Mouse (Mus musculus) mouse embryonic stem cell (cell line): ENCODE data around the gene Magi3.

Experiments used
- in situ Hi-C, 2 experiments: fragments of 300-500 bp; cut with MboI; formaldehyde crosslinking; loops; 1 replicate in 1 of 2; 3 replicates in 1 of 2; pipeline ENCODE4 v1.14.3; 2019 to 2020; ENCODE audit warnings: low sequenced_read_pairs in 2 of 2, low pct_unique_long_range_greater_than_20kb in 1 of 2, mixed read lengths in 1 of 2; ENCODE audit not compliant: unreplicated experiment in 1 of 2

The Magi3 gene

DNA sequence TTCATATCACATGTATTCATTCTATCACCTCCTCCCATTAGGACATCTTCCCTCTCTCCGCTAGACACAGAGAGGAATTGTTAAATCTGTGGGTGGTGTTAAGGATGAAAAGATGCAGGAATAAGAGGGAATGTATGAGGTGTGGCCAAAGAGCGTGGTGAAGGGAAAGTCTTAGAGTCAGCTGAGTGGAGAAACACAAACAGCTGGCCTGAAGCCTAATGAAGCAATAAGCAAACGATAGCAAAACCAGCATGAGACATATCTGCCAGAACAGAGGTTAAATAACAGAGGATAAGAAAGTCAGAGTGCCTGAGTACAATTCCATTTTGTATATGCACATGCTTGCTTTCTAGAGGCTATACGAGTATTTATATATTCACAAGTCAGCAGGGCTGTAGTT, 235.6 kb downstream of the Magi3 start:
- in situ Hi-C loops = no loop called here

DNA sequence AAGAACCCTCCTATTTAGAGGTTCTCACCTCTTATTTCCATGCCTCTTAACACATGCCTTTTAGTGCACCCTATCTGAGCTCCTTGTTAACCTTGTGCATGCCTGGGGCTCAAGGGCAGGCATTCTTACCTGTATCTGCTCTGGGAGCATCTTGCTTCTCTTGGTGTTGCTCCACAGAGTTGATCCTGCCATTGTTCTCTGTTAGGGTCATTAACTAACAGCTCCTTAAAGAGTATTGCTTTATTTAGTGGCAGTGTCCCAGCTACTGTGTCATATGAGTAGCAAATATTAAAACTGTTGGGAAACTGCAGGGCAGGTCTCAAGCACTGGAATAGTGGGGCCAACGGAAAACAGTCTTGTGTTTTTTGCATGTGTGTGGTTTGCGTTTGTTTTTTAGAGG, 249.0 kb downstream of the Magi3 start:
- in situ Hi-C loops = no loop called here

DNA sequence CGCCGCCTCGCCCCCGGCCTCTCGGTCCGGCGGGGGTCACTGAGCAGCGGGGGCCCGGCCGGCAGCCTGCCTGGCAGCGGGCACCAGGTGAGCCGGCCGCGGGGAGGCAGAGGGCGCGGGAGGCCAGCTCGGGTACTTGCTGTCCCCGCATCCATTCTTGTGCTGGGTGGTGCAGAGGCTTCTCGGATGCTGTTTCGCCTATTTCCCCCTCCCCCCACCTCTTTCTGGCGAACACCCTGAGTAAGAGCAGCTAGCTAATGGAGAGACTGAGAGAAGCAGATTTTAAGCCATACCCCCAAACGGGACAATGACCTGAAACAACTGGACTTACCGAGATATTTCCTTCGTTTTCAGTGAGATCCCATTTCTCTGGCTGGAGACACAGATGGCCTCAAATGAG, 251.5 kb downstream of the Magi3 start:
- in situ Hi-C loops = no loop called here

GRCm38 (mm10) chr3:103967861-103968691, 252.1 kb downstream of the Magi3 start, which contains the start of gene Phtf1:
TSS of gene Phtf1 (plus strand) at chr3:103968110.
- in situ Hi-C loops = no loop called here

- in situ Hi-C loops = no loop called here
Measured at GRCm38 (mm10) chr3:103967231-103967630, 252.9 kb downstream of the Magi3 start.
